Mouse (Mus musculus) cerebellum, adult 2 months (tissue): Measurements from ENCODE around the gene Trpm5.

Source experiments
- CTCF ChIP-seq: fragments of 200-500 bp; IDR thresholded peaks from 2 replicates; pipeline ENCODE4 v1.5.1; 2011; ENCODE audit warnings: low read depth, mild to moderate bottlenecking, control low read depth, low read length, moderate library complexity, borderline replicate concordance; ENCODE audit not compliant: insufficient read depth
- POLR2A ChIP-seq: fragments of 200-500 bp; IDR thresholded peaks from 2 replicates; pipeline ENCODE4 v1.6.1; 2011; ENCODE audit warnings: low read length, control low read depth, borderline replicate concordance; ENCODE audit not compliant: insufficient read depth

DNA sequence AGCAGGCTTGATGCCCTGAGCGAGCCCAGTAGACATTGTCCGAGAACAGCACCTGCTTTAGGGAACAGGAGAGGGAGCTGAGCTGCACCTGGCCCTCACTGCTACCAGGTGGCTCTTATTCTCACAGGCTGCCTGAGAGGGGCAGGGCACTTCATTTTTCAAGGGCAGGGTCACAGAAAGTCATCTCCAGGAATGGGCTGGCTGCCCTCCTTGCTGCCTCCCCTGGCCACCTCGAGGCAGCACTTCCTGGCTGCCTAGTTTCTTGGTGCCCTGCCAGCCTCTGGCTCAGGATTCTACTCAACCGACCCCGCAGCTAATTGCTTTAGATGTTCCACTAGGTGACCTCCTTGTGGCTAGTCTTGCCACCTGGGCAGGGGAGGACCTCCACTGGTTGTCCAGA is 13.8 kb upstream of the Trpm5 start:
- TF ChIP-seq CTCF (no peak), POLR2A (no peak)
